Mouse (Mus musculus): ENCODE results near the gene Amot. TPM values are rescaled to one million over a fixed set of nuclear protein-coding genes. Genes with fewer than 3 reads are reported as not detected.

Gene Amot
- total RNA-seq, 2 experiments from 2014 or later, result 191 to 215 TPM

DNA sequence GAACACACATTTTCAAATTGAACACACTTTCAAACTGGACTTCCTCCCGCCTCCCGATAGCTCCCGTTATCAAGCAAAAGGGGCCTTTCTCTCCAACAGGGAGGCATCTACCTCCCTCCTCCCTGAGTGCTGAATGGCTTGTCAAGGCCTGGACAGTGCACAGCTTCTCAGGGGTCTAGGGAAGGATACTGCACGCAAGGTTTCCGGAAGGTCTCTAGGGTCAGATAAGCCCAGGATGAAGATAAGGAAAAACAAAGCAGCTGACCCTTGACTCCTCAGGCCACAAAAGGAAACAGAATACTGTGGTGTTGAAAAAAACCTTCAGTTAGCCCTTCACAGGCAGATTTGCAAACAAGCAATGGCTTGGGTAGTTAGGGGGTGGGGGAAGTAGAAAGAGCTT lies 22.6 kb downstream of the Amot start:
- no peak for DNase-seq

- no peak for DNase-seq
Observed at GRCm38 (mm10) chrX:145479942-145480341, 25.0 kb downstream of the Amot start.

GRCm38 (mm10) chrX:145477725-145478194 lies 27.2 kb downstream of the Amot start:
- no peak for DNase-seq

- no peak for DNase-seq
Observed at GRCm38 (mm10) chrX:145477003-145477724, 27.8 kb downstream of the Amot start.

- DNase-seq, result no peak
Observed at GRCm38 (mm10) chrX:145468264-145468663, 36.7 kb downstream of the Amot start.

DNA sequence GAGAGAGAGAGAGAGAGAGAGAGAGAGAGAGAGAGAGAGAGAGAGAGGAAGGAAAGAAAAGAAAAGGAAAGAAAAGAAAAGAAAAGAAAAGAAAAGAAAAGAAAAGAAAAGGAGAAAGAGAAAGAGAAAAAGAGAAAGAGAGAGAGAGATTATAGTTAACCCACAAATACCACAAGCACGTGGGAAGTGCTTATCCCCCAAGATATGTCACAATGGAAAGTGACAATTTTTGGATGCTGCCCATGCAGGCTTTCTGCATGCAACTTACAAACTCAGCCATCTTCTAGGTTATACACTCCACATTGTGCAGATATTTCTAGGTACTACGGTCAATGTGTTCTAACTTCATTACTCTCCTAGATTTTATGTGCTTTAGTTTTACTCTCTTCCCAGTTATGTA lies 41.5 kb downstream of the Amot start:
- DNase-seq, result no peak

- DNase-seq, result no peak
Observed at GRCm38 (mm10) chrX:145461339-145461738, 43.6 kb downstream of the Amot start.

- no peak for DNase-seq
Observed at GRCm38 (mm10) chrX:145456251-145456650, 48.7 kb downstream of the Amot start.

DNA sequence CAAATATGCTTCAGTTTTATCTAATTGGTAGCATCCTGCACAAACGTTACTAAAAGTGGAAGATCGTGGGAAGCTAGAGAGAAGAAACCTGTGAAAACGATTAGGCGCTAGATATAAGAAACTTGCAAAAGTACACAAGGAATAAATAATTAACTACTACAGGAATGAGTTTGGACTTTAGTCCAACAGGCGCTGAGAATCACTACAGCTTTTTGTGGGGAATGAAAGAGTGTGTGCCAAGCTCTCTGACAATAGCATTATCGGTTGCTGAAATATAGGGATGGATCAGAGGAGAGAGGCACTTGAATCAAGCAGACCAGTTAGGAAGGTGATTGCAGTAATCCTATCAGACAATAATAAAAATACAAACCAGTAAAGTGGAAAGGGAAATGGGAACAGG lies 49.4 kb downstream of the Amot start:
- no peak for DNase-seq

GRCm38 (mm10) chrX:145454828-145455227 lies 50.2 kb downstream of the Amot start:
- DNase-seq, result no peak

- no peak for DNase-seq
Observed at GRCm38 (mm10) chrX:145441526-145441925, 63.5 kb downstream of the Amot start.

DNA sequence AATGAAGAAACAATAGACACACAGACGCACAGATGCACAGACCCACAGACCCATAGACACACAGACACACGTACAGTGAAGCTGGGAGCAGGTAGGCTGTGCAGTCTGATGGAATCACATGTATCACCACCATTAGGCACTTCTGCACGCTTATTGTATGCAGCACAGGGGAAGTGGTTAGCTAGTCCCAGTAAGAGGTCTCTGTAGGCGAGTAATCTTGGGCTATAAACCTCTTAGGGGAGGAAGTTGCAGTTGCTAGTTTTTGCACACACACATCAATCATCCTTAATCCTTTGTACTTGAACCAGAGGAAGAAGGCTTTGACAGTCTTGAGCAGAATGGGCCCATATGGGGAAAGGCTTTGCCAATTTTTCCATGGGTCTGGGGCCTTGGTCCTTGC lies 71.3 kb downstream of the Amot start:
- no peak for DNase-seq

DNA sequence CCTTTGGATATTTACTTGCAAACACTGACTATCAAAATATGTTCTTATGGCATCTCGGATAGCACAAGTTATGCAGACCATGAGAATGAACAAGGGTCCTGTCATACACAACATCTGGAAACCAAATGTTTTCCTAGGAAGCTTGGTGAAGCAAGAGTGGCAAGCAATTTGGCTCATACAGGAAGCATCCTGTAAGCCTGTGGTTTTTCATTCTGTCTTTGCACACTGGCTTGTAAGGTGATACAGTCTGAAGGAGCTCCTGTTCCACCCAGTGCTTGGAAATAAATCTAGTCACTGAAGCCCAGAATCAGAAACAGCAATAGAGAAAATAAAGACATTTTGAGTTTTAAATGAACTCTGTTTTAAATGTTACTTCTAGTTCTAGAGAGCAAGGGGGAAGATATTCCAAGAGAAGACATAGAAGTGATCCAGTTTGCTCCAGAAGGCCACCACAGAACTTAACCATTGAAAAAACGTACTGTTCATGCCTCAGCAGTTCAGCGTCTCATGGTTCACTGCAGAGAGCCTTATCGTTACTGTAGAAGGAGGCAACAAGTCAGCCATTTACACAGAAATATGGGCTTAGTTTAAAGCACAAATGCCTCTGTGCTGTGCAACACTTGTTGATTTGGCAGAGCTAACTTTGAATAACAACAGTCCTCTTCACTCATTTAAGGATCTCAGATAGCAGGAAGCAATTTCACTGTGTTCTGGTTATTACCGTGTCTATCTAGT lies 74.0 kb downstream of the Amot start:
- no peak for DNase-seq

DNA sequence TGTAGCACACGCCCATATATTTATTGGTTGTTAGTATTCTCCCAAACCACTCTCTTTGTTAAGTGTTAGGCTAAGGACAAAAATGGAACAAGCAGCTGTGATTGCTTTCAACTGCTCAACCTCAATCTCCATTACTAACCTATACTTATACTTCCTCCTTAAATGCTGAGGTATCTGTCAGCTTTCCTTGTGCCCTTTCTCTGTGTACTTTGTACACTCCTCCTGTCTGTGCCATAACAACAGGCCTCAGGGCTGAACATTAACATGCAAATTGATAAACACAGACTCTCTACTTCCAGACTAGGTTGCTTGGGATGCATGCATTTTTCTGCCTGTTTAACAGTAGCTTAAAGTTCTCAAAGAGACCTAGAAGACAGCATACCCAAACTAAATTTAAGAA lies 76.2 kb downstream of the Amot start:
- DNase-seq, result no peak

DNA sequence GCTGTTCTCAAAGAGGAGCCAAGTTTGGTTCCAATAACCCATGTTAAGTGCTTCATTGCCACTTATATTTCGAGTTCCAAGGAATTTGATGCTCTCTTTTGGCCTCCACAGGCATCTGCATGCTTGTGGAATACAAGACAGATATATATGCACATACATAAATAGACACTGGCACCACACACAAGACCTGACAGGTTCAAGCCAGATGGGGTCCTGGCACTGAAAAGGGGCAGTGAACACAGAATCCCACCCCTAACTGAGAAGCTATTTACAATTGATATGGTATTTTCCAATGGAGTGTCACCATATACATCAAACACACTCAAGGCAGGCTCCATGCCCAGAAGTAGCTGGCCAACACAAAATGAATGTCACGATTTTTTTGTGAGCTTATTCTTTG lies 81.0 kb downstream of the Amot start:
- DNase-seq, result no peak

DNA sequence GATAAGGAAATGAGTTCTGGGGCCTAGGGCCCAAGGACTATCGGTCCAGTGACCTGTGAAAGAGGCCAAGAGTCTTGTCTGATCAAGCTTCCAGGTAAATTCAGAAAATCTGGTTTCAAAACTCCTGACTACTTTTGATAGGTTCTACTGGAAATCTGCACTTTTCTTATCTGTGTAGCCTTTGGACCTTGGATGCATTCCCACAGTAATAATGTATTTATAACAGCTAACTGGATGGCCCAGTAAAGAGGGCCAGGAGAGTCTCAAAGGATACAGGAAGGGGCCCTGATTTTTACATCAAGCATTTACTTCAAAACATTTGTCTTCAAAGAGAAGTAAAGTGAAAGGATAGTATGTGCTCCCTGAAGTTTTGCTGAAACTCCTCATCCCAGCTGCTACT lies 90.7 kb downstream of the Amot start:
- DNase-seq, result no peak

DNA sequence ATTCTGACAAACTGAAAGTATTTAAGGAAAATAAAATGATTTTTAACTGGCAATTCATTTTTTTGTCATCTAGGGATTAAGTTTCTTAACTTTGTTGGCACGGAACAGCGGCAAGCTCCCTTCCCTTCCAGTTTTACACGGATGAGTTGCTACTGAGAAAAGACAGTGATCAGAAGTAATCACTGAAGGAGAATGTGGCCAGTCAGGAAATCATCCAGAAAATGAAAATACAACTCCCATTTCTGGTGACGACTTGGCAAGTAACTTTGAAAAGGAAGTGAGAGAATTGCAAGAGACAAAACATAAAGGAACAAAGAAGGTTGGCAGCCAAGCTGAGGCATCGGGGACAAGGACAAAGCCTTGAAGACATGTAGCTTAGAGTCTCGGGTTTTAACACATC lies 93.6 kb downstream of the Amot start:
- no peak for DNase-seq

DNA sequence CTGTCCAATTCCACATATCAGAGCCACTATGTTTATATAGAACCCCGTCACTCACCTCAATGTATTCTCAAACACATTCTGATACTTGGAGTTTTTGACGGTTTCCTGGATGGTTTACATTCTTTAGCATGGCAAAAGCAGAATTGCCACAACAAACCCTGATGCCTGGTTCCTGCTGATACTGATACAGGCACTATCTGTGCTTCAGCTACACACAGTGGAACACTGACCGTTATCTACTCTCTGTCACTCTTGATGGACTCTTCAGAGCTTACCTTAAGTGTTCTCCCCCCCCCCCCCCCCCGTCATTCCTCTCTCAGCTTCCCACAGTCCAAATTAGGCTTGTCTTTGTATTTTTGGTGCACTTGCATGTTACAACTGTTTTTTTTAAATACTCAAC lies 98.9 kb downstream of the Amot start:
- DNase-seq, result no peak

- DNase-seq, result no peak
Observed at GRCm38 (mm10) chrX:145401926-145402325, 103.1 kb downstream of the Amot start.

GRCm38 (mm10) chrX:145399236-145399635 lies 105.7 kb downstream of the Amot start:
- DNase-seq, result no peak
